Mouse (Mus musculus): ENCODE measurements around the gene Fam160a1.

Gene Fam160a1

DNA sequence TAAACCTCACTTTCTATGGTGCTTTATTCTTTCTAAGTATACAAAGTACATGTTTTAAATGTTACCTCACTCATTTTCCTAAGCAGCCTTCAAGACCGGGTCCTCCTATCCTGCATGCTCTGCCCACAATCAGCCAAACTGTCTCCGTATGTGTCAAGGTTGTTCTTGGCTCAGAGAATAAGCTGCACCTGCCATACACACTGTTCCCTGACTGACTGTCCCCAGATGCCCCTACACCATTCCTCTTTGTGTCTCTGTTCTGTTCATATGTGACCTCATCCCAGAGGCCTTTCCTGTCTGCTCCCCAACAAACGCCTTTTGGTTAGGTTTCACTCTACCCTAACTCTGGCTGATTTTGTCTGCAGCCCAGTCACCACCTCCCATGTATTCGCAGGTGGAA lies 10.2 kb upstream of the Fam160a1 start:
- no peak for DNase-seq (ENCODE audit: low spot score)

DNA sequence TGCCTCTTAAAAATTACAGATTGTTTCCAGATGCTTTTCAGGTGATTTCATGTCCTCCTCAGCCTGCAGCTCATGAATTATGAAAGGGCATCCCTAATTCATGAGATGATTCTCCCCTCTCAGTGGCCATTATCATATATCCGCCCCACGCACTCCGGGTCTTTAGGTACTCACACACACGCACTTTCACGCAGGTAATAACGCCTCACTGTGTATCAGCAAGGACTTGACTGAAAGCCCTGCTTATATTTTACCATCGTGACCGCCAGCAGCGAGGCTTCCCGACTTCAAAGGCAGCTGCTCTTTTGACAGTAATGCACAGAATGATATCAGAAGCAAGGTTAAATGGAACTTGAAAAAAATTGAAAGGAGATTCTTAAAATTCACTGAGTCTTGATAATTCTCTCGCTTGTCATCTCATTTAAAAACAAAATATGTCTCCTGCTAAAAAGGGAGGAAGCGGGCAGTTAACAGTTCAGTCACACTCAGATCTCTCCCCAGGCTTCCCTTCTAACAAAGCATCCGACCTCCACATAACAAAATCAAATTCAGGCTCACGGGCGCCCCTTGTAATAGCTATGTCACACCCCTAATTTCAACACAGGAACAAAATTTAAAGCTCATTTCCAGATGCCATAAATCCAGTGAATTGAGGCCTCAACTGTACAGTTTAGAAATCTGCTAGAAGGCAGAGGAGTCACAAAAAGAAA lies 3.9 kb upstream of the Fam160a1 start:
- no peak for DNase-seq (ENCODE audit: low spot score)

DNA sequence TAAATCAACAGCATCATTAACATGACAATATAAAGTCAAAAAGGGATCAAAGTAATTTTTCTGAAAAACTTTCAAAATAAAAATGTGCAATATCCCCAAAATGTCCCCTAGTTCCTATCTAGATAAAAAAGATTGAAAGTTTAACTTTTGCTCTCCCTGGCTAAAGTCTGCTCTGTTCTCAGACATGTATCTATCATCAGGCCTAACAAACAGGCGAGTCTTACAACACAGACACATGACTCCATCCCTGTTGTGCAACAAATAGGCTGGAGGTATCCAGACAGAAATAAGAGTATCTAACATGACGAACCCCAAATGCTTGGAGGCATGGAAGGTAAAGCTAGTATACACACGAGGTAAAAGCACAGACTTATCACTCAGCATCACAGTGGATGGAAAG lies 2.2 kb upstream of the Fam160a1 start:
- DNase-seq (ENCODE audit: low spot score): no peak

DNA sequence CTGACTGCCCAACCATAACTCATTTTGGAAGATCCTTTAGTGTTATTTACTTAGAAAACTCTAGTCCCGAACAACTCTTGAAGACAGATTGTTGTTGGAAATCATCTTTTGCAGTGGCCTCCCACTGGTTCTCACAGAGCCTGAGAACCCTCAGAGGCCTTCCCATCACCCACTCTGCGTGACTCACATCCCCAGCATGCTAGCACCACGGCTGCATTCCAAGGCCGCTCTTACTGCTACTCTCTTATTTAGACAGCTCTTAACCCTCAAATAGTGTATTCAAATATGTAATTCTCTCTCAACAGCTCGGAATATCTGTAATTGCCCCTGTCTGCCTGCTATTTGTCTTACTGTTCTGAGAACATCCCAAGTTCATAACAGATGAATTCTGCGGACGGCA lies 2.9 kb downstream of the Fam160a1 start:
- peak; percentile 14 for DNase-seq (ENCODE audit: low spot score)

DNA sequence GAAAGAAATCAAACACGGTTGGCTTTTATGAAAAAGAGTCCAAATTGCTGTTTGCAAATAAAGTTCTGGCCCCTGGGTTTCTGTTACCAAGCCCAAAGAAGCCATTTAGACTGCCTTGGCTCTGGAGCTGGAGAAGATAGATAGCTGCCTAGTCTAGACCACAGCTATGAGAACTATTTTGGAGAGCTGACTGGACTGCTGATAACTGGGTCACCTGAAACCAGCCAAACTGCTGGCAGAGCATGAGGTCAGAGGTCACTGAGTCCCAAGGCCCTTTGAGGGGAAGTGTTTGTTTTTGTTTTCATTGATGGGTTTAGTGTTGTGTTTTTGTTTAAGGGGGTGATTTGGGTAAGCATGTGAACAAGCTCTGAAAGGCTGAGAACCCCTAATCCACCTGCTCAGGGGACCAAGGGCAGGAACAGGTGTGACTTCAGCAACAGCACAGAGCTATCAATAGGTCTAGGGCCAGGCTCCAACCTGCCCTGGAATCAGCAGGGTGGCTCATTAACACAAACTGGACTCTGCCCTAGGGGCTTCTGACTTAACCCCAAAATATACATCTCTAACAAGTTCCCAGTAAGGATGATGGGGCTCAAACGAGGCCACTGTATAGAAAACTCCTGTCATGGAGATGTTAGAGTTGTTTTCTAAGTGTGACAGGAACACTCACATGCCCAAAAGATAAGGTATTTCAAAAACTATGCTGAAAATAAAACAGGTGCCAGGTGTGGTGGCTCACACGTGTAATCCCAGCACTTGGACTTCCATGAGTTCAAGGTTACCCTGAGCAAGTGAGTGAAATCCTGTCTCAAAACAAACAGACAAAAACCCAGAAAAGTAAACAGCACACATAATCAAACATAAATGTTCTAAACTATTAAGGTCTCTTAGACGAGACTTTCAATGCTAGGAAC lies 3.7 kb downstream of the Fam160a1 start:
- DNase-seq (ENCODE audit: low spot score): no peak

DNA sequence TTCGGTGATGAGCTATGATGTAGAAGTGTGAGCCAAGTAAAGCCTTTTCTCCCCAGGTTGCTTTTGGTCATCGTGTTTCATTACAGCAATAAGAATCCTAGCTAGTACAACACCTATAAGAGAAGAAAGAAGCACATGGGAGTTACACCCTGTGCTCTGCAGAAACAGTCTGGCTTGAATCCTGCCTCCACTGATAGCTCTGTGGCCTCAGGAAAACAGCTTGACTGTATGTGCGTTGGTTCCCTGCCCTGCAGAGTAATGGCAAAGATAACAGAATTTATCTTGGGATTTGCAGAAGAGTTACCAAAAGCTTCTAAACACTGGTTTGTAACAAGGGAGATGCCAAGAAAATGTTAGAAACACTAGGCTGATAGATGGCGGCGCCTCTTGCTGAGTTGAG lies 5.1 kb downstream of the Fam160a1 start:
- no peak for DNase-seq (ENCODE audit: low spot score)

DNA sequence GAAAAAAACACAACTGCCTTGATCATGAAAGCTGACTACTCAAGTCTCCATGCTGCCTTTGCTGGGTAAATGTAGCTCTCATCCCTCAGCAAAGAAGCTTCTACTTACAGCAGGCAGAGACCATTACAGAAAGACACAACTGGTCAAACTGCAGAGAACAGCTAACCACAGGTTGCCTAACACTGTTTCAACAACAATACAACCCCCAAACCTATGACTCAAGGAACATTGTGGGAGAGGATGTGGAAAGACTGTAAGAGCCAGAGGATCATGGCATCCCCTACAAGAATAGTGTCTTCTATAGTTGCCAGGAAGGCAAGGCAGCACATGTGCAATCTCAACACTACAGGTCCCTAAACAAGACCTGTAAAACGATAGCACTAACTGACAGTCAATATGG lies 23.9 kb downstream of the Fam160a1 start:
- DNase-seq (ENCODE audit: low spot score): no peak

DNA sequence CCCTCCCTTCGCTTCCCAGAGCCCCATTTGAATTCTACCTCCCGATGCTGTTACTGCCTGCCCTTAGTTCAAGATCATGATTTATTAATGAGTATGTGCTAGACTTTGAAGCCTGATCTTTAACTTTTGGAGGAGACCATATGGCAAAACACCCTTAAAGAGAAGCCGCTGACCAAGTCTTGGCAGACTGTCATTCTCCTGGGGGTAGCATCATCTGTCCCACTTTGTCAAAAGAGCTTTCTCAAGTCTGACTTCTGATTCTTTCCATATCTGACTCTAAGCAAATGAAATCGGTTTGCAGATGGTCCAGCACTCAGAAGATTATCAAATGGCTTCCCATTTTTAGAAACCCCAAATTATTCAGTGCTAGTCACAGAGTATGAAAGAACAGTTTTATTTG lies 27.3 kb downstream of the Fam160a1 start:
- DNase-seq (ENCODE audit: low spot score): no peak

DNA sequence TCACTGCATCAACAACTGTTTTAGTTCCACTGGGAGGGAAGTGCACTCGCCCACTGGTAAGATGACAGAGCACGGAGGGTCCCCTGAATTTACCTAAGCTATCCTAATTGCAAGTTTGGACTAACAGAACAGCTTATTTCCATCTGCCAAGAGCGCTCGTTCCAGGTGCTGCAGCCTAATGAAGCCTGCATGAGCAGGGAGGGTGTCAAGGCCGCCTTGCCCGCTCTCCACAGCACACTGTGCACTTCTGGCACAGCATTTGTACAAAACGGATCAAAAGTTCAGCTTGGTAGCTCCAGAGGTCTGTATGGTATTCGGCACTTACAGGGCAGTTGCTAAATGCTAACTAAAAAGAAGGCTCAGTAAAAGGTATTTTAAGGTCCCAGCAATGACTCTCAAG lies 30.6 kb downstream of the Fam160a1 start:
- no peak for DNase-seq (ENCODE audit: low spot score)

DNA sequence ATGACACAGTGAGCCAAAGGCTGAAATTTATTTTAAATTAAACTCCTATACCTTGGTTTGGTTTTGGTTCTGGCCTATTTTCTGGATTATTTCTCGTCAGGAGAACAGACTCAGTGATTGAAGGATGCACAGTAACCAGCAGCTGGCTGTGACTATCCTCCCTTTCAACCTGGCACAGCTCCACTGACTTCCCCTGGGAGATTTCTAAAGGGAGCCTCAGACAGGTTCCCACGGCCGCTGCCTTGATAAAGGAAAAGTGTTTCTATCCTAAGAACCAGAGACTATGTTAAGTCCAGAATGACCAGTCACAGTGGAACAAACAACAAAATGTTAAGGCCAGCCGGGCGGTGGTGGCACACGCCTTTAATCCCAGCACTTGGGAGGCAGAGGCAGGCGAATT lies 36.2 kb downstream of the Fam160a1 start:
- DNase-seq (ENCODE audit: low spot score): no peak

DNA sequence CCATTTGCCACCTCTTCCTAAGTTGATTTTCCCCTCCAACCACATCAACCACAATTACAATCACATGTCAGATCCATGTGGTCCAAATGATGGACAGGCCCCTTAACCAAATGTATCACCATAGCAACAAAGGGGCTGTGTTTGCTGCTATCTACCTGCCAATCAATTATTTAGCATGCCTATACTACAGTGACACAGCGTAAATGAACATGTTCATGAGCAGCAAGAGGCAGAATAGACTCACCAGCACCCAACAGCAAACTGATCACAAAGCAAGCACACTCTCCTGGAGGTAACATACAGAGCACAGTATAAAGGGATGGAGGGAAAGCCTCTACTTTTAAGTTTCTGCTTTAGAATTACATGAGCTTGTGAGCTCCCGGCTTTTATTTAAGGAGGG lies 36.8 kb downstream of the Fam160a1 start:
- DNase-seq (ENCODE audit: low spot score): no peak

DNA sequence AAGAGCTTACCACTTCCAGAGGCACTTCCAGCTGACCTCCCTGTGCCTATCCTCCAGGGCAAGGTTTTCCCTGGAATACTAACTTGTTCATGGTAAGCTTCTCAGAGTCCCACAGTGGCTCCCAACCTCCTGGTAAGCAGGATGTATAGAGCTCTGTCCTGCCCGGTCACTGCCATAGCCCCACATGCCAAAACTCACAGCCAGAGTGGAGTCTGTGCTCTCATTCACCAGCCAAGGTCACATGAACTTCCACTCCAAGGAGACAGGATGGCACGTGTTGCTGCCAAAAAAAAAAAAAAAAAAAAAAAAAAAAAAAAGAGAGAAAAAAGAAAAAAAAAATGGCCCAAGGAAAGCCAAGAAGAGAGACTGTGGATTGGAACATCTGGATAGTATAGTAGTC lies 39.2 kb downstream of the Fam160a1 start:
- DNase-seq (ENCODE audit: low spot score): no peak

DNA sequence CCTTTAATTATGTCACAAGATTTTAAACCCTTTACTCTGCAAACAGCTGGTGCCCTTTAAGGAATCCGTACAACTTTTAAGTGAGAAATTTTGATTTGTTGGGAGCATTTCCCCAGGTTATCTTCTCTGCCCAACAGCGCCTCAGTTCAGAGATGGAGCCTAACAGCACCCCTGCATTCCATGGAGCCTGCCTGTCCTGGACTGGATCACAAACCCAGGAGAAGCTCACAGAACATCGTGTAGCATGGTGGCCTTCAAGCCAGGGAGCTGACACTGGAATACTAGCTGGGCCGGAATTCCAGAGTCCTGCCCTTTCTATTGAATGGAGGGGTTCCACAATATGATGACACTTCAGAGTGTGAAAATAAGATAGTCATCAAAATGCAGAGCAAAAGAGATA lies 39.7 kb downstream of the Fam160a1 start:
- no peak for DNase-seq (ENCODE audit: low spot score)

DNA sequence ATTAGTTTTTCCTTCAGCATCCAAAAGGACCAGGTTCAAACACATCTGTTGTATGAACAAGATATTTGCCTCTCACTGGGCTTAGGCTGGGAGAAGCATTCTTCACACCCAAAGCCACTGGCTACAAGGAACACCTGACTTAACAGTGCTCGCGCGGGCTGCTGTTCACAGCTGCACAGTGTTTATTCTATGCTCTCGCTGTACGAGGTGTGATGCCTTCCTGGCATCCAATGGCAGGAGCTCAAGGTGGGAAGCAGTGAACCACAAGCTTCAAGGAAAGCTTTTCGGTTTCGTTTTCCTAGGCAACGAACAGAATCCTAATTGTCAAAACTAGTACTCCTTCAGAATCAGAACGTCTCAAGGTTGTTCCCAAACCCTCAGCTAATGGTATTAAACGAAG lies 40.4 kb downstream of the Fam160a1 start:
- DNase-seq (ENCODE audit: low spot score): no peak

DNA sequence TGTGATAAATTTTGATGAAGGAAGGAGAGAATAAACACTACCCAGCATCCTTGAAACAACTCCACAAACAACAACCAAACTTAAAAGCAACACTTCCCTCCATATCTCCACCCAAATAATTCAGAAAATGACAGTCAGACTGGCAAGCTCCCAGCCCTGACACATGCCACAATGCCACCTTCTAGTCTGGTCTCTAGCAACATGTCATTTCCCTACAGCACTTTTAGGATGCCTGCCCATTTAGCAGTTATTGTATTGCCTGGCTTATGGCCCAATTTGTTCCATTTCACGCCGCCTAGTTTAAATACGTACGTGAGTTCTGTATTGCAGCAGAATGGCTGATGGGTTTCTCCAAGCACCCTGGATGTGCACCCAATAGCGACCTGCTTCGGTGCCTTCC lies 41.0 kb downstream of the Fam160a1 start:
- DNase-seq (ENCODE audit: low spot score): no peak

DNA sequence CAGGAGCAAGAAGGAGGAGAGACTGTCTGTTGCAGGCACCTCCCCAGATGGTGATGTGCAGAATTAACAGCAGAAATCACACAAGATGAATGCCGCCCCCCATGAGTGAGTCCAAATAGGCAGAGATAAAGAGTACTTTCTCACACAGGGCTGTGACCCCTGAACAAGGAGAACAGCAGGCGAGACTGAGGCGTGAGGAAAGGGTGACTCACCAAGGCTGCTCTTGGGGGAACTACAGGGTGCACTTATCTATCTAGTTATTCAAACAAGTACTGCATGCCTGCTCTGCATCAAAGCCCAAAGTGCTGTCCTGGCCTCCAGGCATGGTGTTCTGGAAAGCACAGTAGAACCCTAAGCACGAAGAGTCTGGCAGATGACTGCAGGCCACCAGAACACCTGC lies 43.2 kb downstream of the Fam160a1 start:
- no peak for DNase-seq (ENCODE audit: low spot score)

DNA sequence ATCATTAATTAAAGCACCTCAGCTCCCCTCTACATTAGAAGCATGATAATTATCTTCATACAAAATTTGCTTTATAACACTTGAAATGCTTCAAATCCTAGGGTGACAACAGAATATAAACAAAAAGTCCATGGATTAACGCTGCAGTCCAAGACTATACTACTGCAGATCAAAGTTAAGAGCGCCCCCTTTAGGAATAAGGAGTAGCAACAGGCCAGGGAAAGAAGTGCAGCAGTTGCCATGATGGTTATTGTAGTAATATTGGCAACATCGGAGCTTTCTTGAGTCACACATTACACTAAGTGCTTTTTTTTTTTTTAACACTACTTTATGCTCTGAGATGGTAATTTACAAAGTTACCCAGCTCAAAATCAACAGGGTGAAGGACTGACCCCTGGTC lies 43.7 kb downstream of the Fam160a1 start:
- peak; percentile 22 for DNase-seq (ENCODE audit: low spot score)

DNA sequence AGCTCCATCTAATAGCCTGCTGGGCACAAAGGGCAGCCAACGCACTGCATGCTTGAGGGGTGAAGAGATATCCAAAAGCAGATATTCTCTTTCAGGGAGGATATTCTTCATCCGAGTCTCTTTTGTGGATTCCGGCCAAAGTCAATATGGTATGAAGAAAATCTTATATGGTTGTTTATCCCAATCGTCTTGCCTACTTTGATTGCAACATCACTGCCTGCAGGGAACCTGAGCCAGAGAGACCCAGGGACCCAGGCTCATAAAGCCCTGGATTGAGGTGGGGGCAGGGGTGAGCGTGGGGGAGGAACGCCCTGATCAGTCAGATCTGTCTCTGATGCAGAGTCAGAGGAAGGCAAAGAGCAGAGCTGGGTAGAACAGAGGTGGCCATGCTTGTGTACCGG lies 52.2 kb downstream of the Fam160a1 start:
- DNase-seq (ENCODE audit: low spot score): no peak

DNA sequence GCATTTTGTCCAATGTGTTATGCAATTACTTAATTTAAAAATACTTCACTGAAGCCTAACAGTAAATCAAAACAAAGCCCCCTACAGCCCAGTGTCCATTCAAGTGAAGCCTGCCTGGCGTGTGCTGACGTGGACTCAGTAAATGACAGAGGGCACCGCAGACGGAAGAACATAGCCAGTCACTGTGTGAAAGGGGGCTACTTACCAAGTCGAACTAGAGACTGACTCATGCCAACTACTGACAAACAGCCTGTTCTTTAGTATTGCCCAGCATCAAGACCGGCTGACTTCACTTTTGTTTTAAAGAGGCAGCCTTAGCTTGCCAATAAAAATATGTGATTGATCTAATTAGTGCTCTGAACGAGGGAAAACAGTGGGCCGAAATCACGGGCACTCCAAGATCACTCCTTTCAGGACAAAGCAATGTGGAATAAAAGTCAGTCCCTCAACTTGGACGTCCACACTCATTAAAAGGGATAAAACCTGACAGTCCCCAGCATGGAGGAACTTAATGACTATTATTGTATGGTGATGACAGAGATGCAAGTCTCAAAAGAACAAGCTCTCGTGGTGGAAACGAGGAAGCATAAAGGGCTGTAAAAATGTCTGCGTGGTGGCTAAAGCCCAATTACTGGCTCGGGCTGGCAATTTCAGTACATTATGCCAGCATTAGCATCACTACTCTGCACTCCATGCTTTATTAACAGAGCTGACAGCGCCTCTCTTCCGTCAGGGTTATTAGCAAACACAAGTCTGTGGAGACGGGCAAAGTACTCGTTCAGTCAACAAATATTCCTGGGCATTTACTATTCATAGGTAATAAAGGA lies 52.9 kb downstream of the Fam160a1 start:
- DNase-seq (ENCODE audit: low spot score): no peak

DNA sequence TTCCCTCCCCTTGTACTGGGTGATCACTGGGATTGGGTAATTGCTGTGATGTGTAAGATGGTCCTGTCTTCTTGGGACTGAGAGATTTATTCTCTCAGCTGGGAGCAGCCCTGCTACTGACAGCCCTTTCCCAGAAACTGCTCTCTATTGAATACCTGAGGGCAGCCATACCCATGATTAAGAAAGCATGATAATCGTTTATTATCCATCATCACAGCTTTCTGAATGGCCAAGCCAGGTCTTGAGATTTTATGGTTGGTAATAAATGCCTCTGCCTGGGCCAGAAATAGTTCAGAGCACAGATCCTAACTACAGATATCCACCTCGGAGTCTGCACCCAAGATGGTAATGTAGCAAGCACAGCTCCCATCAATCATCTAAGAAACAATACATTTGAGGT lies 59.1 kb downstream of the Fam160a1 start:
- no peak for DNase-seq (ENCODE audit: low spot score)

DNA sequence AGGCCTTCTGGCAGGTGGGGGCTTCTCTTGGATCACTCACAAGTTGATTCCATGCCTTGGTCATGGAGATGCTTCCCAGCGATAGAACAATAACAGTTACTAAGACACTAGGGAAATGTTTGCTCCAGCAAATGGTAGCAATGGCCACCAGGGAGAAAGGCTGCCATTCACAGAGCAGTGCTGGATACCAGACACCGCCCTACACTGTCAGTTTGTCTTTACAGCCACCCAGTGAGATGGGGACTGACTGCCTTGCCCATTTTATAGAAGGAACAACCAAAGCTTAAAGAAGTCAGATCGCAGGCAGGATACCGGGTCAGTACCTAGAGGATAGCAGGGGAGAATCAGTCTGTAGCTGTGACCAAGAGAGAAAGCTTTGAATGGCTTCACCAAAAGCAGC lies 59.7 kb downstream of the Fam160a1 start:
- no peak for DNase-seq (ENCODE audit: low spot score)

DNA sequence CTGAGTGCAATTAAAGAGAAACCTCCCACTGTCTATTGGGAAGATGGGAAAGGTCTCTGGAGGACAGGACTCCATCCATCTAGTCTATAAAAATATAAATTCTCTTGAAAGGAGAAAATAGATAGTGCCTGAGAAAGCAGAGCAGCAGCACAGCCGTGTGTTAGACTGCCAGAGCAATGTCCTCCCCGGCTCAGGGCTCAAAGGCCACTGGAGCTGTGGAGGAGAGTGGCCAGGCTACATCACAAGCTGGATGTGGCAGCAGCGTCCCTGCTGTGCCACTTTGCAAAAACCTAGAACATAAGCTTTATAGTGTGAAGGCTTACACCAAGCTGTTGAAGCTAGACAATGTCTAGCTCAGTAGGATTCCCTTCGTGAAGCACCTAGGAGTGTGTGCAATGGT lies 67.7 kb downstream of the Fam160a1 start:
- DNase-seq (ENCODE audit: low spot score): no peak

DNA sequence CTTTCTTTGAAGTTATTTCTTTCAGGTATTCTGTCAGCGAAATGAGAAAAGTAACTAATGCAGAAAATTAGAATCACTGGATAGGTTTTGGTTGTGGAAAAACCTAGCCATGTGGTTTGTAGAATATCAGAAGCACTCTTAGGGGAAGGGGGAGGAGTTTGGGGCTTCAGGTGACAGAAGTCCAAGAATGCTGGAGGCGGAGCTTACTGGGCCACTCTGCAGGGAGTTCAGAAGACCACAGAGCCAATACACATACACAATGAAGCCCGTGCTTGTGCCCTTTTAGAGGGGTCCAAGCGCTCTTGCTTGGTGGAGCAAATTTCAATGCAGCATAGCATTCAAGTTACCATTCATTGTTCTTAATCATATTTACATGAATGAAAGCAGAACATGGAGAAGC lies 68.2 kb downstream of the Fam160a1 start:
- DNase-seq (ENCODE audit: low spot score): no peak
